Mouse (Mus musculus) heart, postnatal 10 days (tissue): ENCODE data around the gene Ccr5. TPM values are rescaled to one million over a fixed set of nuclear protein-coding genes. Genes with fewer than 3 reads are reported as not detected.
A peak's percentile ranks its signal among the peaks of the same experiment; 100 is the strongest.
"Not testable (repeated sequence)": the region's sequence is repeated elsewhere in the genome, so short reads cannot be mapped to it uniquely, and the experiment has no call there.

Source experiments
- DNase-seq, 2 experiments: peaks; one replicate each; pipeline ENCODE4 v3.0.0; 2021
- intact Hi-C: fragments of 180-260 bp; cut with DNase I; formaldehyde crosslinking; loops from one replicate; pipeline ENCODE4 v1.15.1; 2025
- total RNA-seq, 2 experiments: library from RNA; stranded (reverse); gene quantifications; 2 replicates each; pipeline ENCODE4 v1.2.3; 2021

Ccr5 gene
- total RNA-seq, result 1 to 10 TPM in 1 of 2 experiments, under 1 TPM in 1; 0.89 to 2.2 TPM

GRCm38 (mm10) chr9:124121387-124122184, at the start of gene Ccr5:
TSS of gene Ccr5 (plus strand) at chr9:124121543.
- intact Hi-C loops, result no loop called here

GRCm38 (mm10) chr9:124079803-124080202, 41.5 kb upstream of the Ccr5 start:
- intact Hi-C loops, result no loop called here
- no peak for DNase-seq

More at GRCm38 (mm10) chr9:124121387-124122184, at the start of gene Ccr5:
- no peak for DNase-seq

DNA sequence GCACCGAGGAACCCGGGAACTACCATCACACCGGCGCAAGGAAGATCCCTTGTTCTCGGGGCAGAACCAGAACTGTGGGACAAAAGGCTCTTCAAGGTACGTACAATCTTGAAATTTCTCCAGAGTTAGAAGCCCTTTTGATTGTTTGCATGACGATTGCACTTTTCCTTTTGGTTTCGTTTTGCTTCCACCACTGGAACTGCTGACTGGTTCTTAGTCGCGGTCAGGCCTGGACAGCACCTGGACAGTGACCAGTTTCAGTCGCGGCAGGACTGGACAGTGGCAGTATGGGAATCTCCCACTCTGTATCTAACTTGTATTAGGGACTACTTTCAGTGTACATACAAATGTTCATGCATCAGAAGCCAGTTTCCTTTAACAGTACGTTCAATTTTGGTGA, 40.9 kb upstream of the Ccr5 start:
- DNase-seq, intact Hi-C loops: not testable (repeated sequence)

GRCm38 (mm10) chr9:124090441-124090840, 30.9 kb upstream of the Ccr5 start:
- no peak for DNase-seq
- intact Hi-C loops, result no loop called here

- DNase-seq, result no peak
- intact Hi-C loops, result no loop called here
These were observed 22.2 kb upstream of the Ccr5 start for GRCm38 (mm10) chr9:124099127-124099526.

DNA sequence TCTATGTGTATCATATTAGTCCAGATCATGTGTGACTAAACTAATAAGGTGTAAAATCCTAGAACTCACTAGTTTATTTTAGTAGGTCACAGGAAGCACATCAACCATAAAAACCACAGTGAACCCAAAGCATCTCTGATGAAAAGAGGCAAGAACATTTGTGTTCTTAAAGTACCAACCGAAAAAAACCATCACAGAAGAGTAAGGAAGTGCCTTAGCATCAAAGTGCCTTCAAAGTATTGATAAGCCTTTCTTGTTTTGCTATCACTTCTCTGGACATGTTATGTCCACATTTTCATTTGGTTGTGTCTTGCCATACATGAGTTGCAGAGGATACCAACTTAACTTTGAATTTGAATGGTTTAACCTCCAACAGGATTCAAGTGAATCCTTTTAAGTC, 21.0 kb upstream of the Ccr5 start:
- intact Hi-C loops, result no loop called here
- no peak for DNase-seq

DNA sequence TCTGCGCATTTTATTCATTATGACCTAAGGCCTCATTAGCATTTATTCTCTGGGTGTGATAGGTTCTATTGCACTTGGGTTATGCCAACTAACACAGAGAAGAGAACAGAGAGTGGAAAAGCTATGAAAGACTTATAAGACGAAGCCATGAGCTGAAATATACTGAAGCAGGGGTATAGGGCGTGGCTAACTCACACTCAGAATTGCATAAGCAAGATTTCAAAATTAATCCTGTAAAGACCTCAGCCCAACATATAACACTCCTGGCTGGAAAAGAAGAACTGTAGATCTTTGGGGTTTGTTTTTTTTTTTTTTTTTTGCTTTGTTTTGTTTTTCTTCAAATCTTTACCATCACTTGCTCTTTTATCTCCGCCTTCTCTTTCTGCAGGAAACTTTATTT, 19.6 kb upstream of the Ccr5 start, which contains the start of gene Ccr2:
TSS of gene Ccr2 (plus strand) at position 228 of the 400 bp plus-strand sequence.
- DNase-seq, result no peak
- intact Hi-C loops, result no loop called here

DNA sequence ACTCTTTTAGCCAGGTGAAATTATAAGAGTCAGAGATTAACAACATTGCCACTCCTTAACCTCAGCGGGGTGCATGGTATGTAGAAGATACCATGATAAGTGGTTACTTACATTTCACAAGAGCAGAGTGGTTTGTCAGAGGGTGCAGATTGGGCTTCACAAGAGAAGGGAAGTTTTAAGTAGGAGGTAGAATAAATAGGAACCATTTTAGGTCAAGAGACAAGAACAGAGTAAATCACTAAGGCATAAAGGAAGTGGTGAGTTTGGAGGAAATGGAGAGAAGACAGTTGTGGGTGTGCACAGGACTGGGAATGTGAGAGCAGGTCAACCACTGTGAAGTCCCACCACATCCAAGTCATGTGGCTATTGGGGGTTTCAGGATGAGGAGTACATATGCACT, 18.1 kb upstream of the Ccr5 start:
- no peak for DNase-seq
- intact Hi-C loops, result no loop called here

DNA sequence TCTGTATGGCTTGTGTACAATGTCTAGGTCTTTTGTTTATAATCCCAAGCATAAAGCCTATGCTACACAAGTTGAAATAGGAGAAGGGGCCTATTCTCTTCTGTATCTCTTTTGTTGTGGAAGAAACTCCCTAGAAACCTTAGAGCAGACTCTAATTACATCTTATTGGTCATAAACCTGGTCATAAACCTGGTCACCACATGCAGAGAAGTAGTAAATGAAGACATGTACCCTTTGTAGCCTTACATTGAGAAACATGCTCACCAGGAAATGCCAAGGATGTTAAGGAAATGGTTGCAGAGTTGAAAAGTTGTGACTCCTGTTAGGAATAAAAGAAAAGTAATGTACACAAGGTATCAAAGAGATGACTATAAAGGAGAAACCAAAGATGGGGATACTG, 16.1 kb upstream of the Ccr5 start:
- DNase-seq, result no peak
- intact Hi-C loops, result no loop called here

DNA sequence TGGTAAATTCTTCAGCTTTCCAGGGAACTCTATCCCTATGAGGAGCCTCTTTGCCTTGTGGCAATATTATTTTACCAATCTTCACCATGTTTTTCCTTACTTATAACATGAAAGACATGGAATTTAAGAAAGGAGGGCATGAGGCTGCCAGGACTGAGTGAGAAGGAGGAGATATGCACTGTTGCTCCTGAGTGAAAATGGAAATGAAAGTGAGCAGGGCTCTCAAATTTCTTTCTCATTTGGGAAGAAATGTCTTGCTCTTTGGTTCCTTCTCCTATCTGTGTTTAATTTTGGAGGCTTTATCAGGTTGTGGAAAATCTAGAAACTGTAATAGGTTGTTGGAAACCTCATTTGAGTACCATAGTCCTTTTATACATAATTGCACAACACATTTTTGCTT, 14.1 kb upstream of the Ccr5 start:
- intact Hi-C loops, result no loop called here
- no peak for DNase-seq

GRCm38 (mm10) chr9:124108356-124109127, 12.8 kb upstream of the Ccr5 start:
- DNase-seq, result no peak
- intact Hi-C loops, result no loop called here

- intact Hi-C loops, result no loop called here
- no peak for DNase-seq
These were observed 9.3 kb upstream of the Ccr5 start for GRCm38 (mm10) chr9:124111997-124112396.

DNA sequence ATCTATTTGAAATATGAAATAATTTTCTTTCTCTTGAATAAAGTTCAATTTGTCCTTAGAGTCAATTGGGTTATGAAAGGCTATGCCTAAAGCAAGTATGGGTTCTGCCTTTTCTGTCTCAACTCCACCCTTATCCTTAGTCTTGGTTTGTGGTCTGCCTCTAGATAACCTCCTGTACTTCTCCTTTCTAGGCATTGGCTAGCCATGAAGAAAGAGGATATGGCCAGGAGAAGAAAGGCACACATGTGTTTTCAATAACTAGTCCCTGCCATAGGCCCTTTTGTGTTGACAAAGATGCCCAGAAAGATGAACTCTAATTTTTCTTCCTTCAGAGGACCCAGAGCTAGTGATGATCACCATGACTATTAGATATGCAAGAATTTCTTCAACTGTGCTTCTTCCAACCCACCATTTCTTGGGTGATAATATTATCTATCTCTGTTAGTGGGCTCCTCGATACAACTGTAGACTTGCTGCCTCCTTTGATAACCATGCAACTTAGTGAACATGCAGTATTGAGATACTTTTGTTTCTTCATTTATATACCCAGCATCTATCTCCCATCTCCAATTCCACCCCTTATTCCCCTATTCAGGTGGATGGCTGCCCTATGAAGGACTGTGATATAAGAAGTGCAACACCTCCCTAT, 8.6 kb upstream of the Ccr5 start:
- DNase-seq, result no peak
- intact Hi-C loops, result no loop called here

DNA sequence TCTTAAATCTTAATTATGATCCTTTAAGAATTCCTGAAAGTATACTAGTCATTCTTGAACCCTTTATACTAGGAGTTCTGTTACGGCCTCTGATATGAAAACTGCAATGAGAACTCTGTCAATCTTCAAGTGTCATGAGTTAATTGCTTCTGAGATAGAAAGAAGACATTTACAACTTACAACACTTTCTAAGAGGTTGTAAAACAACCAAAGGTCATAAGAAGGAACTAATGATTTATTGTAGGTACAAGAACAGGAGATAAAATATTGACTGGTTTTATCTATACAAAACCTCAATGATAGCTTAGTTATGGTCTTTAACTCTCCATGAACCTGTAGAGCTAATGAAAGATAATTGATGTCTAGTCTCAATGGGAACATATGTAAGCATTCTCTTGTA, 7.6 kb upstream of the Ccr5 start:
- intact Hi-C loops, result no loop called here
- DNase-seq, result no peak

GRCm38 (mm10) chr9:124118489-124118888, 2.9 kb upstream of the Ccr5 start:
- intact Hi-C loops, result no loop called here
- peak in 1 of 2 experiments; percentile 39 for DNase-seq

GRCm38 (mm10) chr9:124125576-124125975, 4.2 kb downstream of the Ccr5 start:
- intact Hi-C loops, result loop anchor here (5.0 kb wide), 4 partner anchors 93 to 302 kb away; no protein-coding TSS in a partner anchor
- DNase-seq, result peak in 1 of 2 experiments; percentile 14

DNA sequence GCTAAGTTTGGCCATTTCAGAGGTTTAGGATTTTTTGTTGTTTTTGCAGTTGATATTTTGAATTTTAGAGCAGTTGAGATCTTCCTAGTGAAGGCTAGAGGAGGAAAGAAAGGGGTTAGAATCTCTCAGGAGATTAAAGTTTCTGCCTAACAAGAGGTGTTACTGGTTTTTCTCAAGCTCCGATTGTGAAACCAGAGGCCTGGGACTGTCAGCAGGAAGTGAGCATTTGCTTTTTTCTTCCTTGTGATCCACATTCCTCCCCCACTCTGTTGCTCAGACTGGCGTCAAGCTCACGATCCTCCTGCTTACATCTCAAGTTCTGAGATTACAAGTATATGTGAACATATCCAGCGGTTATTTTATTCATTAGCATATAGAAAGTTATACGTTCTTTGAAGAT, 5.0 kb downstream of the Ccr5 start:
- peak; percentile 33 to 38 for DNase-seq
- intact Hi-C loops, result loop anchor here (5.0 kb wide), 4 partner anchors 94 to 301 kb away; no protein-coding TSS in a partner anchor

DNA sequence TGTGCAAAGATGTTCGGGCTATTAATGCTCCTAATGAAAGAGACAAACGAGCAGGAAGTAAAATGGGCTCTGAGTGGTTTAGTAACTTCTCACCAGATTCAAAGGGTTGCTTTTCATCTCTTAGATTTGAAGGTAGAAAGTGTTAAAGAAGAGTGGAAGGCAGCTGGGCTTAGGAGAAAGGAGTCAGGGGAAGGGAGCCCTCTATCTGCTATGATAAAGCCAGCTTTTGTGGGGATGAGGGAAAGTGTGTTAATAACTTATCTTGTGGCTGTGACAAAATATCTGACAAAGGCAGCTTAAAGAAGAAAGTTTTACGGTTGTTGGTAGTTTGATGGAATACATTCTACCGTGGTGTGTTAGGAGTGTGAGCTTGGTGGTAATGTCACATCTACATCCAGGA, 6.1 kb downstream of the Ccr5 start:
- intact Hi-C loops, result loop anchor here (5.0 kb wide), 4 partner anchors 95 to 300 kb away; no protein-coding TSS in a partner anchor
- no peak for DNase-seq

- intact Hi-C loops, result loop anchor here (5.0 kb wide), 4 partner anchors 96 to 299 kb away; no protein-coding TSS in a partner anchor
- DNase-seq, result peak; percentile 65 to 83
These were observed 7.0 kb downstream of the Ccr5 start for GRCm38 (mm10) chr9:124128379-124128778.

- intact Hi-C loops, result not testable (repeated sequence)
These were observed 11.6 kb downstream of the Ccr5 start for GRCm38 (mm10) chr9:124132899-124133298.

DNA sequence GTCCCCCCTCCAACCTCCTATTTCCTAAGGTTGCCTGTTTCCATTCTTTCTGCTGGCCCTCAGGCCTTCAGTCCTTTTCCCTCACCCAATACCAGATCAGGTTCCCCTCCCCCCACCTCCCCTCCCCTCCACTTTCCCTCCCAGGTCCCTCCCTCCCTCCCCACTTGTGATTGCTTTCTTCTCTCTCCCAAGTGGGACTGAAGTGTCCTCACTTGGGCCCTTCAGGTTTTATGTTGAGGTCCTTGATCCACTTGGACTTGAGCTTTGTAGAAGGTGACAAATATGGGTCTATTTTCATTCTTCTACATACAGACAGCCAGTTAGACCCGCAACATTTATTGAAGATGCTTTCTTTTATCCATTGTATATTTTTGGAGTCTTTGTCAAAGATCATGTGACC, 13.6 kb downstream of the Ccr5 start:
- DNase-seq, intact Hi-C loops: not testable (repeated sequence)

More at GRCm38 (mm10) chr9:124132899-124133298, 11.6 kb downstream of the Ccr5 start:
- not testable (repeated sequence) for DNase-seq
